Mouse (Mus musculus): ENCODE results near the gene Ptprt.
A peak's percentile ranks its signal among the peaks of the same experiment; 100 is the strongest.

Gene Ptprt

DNA sequence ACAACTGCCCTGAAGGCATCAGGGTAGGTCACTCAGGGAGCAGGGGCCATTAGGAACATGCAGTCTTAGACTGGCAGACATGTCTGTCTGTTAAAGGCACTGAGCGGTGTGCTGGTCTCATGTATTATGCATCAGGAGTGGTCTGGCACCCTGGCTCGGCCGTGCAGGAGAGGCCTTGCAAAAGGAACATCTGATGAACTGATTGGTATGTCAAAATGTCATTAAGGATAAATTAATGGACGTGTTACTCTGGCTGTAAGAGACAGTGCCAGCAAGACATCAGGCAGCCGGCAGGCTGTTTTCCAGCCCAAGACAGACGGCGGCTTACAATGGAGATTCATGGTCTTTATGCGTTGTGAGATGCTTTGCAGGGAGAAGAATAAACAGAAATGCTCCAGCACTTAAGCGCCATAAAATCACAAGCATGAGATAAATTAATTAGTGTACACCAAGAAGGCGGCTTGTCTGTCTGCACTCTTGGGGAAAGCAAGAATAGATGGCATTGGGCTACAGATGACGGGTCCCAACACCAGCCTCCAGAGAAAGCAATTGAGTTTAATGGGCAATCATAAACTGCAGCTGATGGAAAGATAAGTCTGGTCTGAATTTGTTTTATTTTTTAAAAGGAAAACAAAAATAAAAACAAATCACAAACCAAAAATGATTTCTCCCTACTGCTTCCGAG, 992.5 kb downstream of the Ptprt start:
- no peak for DNase-seq (ENCODE audit: low spot score in 2 of 2)

DNA sequence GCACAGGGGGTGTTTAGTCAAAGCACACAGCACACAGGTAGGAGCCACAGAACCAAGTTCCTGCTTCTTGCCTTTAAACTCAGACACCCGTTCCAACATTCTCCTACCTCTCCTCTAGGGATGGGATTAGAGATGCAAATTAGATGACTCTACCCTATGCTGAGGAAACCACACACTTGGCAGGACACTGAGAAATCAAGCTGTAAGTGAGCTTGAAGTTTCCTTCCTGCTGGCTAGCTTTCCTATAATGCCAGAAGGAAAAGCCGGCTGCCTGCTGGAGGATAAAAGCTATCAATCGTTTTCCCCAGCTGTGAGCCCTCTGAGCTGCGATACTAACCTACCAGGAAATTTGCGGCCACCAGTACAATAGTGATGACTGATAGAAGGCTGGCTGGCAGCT, 999.0 kb downstream of the Ptprt start:
- no peak for DNase-seq (ENCODE audit: low spot score in 2 of 2)

DNA sequence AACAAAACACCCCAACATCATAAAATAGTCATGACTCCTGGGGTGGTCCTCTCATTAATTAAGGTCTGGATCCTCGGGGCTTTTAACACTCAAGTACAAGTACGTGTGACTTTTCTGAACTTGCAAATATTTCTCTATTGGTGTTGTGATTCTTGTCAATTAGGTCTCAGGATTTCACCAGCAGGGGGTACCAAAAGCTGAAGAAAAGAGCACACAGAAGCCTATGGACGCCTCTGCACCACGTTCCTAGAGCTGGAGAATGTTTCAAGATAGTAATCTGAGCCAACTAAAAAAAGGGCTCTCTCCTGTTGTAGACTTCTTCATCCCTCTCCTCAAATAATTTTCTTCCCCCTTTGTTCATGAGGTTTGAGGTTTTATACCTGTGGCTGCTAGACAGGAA, 1000.1 kb downstream of the Ptprt start:
- no peak for DNase-seq (ENCODE audit: low spot score in 2 of 2)

DNA sequence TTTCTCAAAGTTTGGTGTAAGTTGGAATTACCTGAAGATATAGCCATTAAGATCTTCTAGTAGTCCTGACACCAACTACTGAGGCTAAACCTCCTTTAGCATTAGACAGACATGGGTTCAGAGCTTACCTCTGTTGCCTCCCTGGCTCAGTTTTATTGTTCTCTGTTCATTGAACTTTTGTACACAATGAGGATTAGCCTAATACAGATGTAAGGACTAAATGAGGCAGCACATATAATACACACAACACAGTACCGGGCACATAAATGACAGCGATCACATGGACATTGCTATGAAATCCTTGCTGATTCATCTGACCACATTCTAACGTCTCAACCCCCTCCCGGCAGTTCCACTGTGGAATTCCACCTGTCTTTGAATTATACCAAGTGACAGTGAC, 1003.9 kb downstream of the Ptprt start:
- DNase-seq (ENCODE audit: low spot score in 2 of 2), result no peak

DNA sequence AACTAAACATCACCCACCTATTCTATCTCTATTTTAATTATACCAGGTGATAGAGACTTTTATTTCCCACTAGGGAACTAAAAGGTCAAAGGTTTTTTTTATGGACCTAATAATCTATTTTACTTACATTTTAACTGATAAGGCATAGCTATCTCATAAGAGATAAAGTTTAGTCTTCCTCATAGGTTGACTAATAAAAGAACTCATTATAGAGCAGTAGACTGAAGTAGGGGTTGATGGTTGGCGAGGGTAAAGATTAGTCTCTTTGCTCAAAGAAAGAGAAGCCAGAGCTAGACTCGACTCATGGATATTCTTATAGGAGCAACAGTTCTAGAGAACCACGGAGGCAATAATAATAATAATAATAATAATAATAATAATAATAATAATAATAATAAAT, 1004.3 kb downstream of the Ptprt start:
- no peak for DNase-seq (ENCODE audit: low spot score in 2 of 2)

DNA sequence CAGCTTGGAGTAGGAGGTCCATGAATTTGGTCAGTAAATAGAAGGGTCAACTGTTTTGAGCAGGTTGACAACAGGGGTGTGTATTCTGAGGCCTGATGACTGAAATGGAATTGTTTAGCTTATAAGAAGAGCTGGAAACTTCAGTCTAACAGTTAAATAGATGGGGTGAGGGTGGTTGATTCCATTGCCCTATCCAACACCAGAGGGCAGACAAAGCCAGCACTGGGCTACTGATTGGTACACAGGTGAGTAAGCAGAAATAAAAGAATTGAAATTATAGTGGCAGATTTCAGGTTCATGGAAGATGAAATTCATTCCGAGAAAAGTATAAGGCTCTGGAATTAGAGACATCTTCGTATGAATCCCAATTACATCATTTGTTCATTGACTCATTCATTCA, 1020.1 kb downstream of the Ptprt start:
- DNase-seq (ENCODE audit: low spot score in 2 of 2), result no peak

DNA sequence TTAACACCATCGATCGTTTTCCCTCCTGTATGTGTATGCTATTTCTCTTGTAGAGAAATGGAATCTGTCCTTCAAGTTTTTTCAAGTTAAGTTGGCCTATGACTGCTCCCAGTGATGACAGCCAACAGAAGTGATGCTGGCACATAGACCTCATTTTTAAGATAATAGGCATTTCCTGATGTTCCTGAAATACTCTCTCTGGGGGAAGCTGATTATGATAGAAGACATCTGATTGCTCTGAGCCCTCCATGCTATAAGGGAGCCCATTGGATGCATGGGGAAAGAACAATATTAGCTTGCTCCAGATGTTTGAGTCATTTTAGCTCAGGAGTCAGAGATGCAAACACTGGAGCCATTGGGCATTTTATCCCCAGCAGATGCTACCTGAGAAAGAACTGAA, 1026.9 kb downstream of the Ptprt start:
- no peak for DNase-seq (ENCODE audit: low spot score in 2 of 2)

DNA sequence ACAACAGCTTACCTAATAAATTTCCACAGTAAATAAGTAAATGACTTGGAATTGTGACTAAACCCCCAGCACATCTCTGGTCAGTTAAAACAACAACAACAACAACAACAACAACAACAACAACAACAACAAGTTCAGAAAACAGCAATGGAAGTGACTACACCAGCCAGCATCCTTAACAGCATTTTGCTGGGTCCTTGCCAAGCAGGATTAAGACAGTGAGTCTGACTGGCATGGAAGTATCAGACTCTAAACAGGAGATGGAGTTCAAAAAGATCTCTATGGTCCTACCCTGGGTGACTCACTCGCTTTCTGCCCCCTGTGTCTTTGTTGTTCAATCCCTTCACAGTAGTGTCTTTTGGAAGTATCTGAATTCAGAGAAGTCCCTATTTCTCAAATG, 1035.1 kb downstream of the Ptprt start:
- no peak for DNase-seq (ENCODE audit: low spot score in 2 of 2)

DNA sequence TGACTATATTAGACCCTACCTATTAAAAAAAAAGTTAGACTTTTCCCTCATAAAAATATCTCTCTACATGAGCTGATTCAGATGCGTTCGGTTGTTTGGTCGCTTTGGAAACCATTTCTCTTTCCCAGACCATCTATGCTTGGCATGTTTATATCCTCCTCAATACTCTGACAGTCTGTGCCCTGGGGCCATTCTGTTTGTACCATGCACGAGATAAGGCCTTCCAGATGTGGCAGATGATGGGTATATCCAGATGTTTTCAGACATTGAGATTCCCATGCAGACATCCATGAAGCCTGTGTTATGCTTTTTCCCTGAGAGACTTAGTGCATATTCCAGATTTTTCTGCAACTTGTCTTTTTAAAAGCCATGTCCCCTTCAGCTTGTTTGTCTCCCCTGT, 1052.5 kb downstream of the Ptprt start:
- no peak for DNase-seq (ENCODE audit: low spot score in 2 of 2)

DNA sequence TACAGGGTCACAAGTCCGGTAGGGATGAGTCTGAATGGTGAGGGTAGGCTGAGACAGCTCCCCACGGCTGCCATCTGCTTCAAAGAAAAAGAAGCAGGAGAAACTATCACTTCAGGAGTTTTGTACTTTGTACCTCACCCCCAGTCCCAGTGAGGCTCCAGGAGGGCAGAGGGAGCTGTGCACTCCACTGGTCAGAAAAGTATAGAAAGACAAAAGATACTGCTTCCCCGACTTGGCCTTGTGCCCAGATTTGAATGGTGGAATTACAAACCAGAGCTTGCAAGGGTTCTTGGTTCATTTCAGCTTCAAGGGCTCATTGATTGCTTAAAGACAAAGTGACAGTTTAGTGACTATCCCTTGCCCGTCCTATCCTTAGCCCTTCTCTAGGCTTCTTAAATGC, 1053.6 kb downstream of the Ptprt start:
- no peak for DNase-seq (ENCODE audit: low spot score in 2 of 2)

DNA sequence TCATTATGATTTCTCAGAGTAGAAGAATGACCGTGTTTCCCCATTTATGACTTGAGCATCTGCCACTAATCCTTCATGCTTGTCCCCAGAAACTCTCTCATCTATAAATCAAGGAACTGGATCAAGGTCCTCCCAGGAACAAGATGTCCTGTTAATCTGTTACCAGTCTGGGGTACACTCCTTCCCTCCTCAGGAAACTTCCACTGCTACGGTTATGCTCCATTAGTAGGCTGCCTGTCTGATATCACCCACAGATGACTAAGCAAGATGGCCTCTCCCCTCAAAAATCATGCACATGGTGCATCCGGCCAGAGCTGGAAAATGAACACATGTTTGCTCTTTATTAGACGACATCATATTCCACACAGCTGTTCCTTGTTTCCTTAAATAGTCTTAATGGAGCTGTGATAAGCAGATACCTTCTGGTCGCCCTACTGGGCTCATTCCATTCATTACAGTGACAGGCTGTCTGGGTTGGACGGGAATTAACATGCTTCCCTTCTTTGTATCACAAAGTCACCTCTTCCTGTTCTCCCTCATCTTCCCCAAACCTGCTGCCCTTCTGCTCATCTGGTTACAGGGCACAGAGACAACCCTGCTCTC, 1060.6 kb downstream of the Ptprt start:
- no peak for DNase-seq (ENCODE audit: low spot score in 2 of 2)

DNA sequence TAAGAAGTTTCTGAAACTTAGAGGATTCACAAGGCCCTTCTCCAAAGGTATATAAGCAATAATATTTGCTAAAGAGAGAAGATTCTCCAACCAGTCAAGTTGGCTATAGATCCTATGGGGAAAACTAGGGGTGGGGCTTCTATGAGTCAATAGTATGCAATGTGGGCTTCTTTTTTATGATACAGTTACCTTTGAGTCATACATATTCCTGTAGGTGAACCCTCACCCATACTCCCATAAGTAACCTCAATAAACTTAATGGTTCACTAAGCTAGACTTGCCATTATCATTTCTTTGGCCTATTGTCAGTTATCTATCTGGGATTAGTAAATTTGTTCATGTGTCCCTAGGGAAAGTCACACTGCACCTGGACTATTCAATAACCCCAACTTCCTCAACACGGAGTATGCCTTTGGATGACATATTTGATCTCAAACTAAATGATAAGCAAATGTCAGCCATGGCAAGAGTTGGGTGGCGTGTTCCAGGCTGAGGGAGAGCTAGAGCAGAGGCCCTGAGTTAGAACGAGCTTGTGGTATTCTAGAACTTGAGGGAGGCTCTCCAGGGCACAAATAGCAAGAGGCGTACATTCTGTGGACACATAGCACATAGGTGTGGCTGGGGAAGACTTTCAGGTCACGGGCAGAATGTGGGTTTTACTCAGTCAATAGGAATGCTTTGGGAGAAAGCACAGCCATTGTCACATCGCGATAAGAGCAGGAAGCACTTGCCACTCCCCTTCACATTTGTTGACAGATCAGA, 1067.4 kb downstream of the Ptprt start:
- DNase-seq (ENCODE audit: low spot score in 2 of 2), result no peak

DNA sequence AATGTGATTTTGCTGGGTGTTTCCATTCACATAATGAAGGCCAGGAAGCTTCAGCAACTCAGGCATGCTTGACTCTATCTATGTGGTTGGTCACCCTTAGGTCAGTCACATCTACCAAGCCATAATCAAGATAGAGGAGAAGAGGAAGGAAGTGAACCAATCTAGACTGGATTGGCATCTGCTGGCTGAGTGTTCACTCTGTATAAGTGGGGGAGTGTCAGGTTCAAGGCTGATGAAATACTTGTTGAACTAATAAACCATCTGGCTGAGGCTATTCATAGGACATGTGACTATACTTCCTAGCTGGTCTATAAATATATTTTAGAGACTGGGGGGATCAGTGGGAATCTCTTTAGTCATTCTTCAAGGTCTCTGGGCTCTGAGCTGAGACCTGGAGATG, 1086.5 kb downstream of the Ptprt start:
- DNase-seq (ENCODE audit: low spot score in 2 of 2), result no peak

DNA sequence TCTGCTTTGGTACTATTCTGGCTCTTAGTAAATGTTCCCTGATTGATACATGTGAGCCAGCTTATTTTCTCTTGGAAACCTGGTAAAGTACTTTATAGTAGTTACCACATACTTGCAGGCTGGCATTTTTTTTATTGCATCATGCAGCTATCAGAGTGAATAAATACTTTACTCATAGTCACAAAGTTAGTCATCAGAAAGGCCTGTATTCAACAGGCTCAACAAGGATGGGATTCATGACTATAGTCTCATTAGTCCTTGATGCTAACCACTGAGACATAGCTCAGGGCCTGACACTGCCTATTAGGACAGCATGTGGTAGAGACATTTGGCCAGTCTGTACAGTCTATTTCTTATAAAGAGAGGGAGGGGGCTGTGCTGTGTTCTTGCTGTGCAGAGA, 1088.7 kb downstream of the Ptprt start:
- DNase-seq (ENCODE audit: low spot score in 2 of 2), result no peak

DNA sequence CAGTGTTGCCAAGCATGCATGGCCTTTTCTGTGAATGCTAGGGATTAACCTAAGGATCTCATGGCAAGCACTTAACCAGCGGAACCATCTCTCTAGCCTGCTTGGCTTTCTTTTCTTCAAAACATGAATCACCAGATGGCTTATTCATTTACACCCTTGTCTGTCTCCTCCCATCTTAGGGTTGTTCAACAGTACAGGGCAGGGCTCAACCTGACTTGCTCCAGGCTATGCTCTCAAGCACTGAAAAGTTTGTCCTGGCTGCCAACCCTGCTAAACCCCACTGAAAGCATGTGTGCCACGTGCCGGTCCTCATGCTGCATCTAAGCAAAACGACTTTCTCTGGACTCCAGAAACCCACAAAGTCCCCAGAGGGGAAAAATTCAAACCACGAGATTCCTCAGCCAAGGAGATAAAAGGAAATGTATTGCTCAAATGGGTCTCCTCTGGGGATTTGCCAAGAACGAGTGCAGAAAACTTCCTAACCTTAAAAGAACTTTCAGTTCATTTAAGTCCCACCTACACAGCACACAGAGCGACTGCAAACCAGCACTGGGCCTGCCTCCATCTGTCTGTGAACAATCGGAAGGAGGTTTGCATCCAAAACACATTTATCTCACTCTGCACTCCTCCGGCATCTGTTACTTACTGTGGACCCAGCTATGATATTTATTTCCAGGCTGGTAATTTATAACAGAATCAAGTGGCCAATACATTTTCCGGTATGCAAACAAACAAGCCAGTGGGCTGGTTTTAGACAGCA, 1090.5 kb downstream of the Ptprt start:
- DNase-seq (ENCODE audit: low spot score in 2 of 2), result peak; percentile 50 to 57

DNA sequence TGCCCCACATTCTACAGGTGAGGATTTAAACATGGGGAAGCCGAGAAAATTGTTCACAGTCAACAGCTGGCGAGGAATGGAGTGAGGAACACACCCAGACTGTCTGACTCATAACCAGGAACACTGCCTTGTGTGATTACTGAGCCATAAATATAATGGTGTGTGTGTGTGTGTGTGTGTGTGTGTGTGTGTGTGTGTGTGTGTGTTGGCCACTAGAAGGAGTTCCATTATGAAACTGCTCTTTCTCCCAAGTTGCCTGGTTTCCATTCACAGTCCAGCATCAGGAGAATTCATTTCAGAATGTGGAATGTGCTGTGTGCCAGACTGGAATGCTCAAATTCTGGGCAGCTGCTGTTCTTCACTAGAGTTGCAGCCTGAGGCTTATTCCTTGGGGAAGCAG, 1099.4 kb downstream of the Ptprt start:
- peak; percentile 17 to 30 for DNase-seq (ENCODE audit: low spot score in 2 of 2)

DNA sequence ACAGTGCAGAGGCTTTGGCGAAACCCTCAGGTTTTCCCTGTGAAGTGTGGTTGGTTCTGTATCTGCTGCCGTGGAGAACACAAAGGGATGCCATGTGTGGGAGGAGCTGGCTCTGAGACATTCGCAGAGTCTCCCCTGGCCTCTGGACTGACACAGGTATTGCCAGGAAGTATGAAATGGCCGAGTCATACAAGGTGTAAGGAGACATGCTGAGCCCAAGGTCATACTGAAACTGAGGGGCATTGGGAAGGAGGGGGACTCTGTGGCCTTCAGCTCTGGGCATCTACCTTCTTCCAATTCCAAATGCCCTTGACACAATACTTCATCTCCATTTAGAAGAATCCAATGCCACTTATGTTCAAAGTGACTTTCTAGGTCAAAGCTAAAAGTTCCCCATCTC, 1103.1 kb downstream of the Ptprt start:
- DNase-seq (ENCODE audit: low spot score in 2 of 2), result no peak

DNA sequence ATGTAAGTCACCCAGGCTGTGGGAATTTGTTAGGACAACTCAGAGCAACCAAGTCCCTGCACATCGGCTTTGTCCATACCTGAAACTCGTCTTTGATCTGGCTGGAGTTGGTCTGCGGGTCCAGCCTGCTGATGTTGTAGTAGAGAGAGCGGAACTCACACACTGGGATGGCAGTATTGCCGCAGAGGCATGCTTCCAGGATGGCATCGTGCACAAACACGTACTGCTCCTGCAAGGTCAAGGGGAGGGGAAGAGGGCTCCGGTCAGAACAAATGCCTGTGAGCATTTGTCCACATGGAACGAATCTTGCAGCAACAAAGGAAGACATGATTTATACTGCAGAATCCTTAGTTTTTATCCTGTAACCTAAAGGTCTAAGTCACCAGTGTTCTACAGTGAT, 1107.3 kb downstream of the Ptprt start:
- DNase-seq (ENCODE audit: low spot score in 2 of 2), result no peak

DNA sequence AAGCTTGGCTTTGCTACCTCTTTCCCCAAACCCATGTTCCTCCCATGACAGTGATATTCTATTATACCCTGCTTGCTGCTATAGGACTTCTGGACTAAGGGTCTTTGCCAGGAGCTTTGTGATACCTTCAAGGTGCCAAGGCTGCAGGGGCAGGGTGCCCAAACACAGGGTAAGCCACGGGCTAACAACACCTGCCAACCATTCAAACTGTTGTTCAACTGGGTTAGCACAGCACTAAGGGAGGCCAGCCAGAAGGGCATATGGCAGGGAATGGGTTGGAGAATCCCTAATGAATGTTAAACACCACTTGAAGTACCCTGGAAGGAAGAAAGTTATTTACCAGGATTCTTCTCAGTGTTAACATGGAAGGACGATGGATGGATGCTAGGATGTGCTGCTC, 1108.9 kb downstream of the Ptprt start:
- DNase-seq (ENCODE audit: low spot score in 2 of 2), result no peak

DNA sequence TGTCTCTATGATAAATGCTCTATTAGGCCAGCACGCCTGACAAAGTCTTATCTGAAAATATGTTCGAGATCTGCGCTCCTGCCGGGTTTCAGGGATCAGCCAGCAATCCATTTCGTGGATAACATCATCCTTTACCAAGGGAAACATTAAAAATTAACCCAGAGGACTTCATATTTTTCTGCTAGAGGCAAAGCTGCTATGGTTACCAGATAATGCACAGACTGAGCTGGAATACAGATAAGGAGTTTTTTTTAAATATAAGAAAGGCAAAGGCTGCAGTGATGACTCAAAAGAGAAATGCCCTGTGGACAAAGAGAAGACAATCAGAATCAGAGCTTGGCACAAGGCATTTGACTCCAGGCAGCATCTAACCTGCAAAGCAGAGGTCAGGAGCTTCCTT, 1111.4 kb downstream of the Ptprt start:
- no peak for DNase-seq (ENCODE audit: low spot score in 2 of 2)

DNA sequence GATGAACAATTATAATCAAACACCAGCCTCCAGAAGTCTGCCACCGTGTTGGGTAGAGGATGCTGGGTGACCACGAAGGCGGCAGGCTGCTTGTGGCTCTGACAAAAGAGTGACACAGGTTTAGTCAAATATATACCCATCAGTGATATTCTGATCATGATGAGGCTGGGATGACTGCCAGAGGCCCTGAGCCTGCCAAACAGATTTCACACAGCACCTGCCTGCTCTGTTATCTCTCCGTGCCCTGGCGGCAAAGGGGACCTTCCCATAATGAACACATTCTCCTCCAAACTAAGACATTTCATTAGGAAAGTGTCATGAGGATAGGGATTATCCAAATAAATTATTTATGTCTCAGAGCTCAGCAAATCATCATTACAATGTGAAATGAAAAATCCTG, 1113.6 kb downstream of the Ptprt start:
- no peak for DNase-seq (ENCODE audit: low spot score in 2 of 2)

DNA sequence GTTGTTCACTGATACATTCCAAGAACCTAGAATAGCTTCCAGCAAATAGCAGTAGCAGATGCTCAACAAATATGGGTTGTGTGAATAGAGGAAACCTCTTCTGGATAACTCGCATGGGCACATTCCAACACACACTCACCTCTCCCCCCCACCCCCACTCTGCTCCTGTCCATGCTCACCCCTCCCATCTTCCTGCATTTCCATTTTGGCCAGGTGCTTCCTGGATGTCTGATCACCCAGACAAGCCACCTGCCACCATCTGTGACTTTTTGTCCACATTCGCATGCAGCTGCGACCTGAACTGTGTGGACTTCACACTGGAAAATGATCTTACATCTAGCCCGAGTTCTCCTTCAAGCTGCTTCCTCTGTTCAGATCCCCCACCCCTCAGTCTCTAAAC, 1115.5 kb downstream of the Ptprt start:
- DNase-seq (ENCODE audit: low spot score in 2 of 2), result no peak

DNA sequence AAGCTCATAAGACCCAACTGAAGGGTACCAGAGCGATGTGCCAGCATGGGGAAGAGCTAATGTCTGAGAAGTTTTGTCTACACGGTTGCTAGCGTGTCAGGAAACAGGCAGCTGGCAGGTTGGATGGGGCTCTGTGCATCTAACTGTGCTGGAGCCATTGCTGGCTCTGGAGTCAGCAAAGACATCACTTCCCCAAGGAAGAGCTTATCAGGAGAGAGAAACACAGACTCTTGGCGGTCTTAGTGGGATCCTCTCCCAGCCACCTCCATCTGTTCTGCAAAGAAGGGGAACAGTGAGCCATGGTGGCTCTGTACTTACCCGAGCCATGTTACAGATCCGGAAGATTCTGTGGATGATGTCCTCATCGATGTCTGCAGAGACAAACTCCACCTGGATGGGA, 1126.8 kb downstream of the Ptprt start:
- DNase-seq (ENCODE audit: low spot score in 2 of 2), result no peak
